Mouse (Mus musculus) lung, postnatal 0 days (tissue): ENCODE measurements around the gene Ak2.

ENCODE experiments used
- CTCF ChIP-seq: IDR thresholded peaks from 2 replicates; pipeline ENCODE4 v1.5.1; 2016; ENCODE audit warnings: antibody characterized with exemption, mild to moderate bottlenecking
- EP300 ChIP-seq: IDR thresholded peaks from 2 replicates; pipeline ENCODE4 v1.6.1; 2016; ENCODE audit warnings: antibody characterized with exemption, mild to moderate bottlenecking, control low read depth

DNA sequence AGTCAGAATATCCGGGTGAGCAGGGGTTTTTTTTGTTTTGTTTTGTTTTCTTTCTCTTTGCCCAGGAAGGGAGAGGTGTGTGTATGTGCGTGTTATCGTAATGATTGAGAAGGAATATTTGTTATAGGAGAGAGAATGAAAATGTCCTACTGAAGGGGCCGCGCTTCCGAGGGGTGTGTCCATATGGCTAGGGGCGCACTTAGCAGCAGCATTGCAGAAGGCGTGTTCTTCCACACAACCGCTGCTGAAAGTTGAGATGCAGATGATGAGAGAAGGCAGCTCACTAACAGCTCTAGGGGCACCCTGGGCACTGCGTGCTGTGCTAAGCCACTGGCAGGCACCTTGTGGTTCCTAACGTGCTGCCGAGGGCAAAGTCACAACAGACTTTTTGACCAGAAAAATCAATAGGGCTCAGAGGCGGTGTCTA, 67.4 kb downstream of the Ak2 start:
- no peak for TF ChIP-seq EP300
- no peak for TF ChIP-seq CTCF
